Mouse (Mus musculus) thymus, postnatal 4 days (tissue): ENCODE measurements around the gene Tdgf1.
A peak's percentile ranks its signal among the peaks of the same experiment; 100 is the strongest.

Experiments
- DNase-seq: peaks from one replicate; pipeline ENCODE4 v3.0.0; 2021

Tdgf1 gene

GRCm38 (mm10) chr9:110908631-110909016, 37.3 kb downstream of the Tdgf1 start:
- peak; percentile 42 for DNase-seq

DNA sequence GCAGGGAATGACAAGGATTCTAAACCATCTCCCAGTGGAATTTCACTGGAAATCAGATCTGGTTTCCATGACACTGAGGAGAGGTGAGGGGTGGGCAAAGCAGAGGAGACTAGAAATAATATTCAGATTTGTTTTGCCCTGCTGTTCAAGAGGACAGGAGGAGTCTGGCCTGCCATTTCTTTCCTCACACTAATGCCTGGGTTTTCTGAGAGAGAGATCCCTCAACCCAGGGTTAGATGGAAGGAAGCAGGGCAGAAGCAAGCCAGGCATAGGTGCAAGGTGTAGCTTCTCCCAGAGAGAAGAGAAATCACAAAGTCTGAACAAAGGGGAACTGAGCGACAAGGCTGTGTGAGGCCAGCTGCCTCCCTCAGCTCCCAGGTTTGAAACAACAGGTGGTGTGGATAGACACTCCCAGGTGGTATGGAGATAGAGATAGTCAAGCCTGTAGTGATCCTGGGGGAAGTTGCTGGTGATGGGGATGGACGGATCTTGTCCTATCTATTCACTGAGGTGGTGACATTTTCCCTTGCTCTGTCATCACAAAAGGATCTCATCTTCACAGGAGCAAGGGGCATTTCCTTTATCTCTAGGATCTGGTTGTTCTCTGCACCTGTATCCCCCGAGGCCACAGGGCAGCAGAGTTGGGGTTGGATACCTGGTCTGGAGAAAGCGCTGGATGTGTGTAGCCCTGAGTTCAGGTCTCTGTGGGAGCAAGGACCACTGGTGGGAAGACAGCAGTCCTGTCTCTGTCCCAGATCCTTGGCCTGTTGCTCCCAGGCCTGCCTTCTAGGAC, 37.9 kb downstream of the Tdgf1 start:
- DNase-seq = peak; percentile 53

DNA sequence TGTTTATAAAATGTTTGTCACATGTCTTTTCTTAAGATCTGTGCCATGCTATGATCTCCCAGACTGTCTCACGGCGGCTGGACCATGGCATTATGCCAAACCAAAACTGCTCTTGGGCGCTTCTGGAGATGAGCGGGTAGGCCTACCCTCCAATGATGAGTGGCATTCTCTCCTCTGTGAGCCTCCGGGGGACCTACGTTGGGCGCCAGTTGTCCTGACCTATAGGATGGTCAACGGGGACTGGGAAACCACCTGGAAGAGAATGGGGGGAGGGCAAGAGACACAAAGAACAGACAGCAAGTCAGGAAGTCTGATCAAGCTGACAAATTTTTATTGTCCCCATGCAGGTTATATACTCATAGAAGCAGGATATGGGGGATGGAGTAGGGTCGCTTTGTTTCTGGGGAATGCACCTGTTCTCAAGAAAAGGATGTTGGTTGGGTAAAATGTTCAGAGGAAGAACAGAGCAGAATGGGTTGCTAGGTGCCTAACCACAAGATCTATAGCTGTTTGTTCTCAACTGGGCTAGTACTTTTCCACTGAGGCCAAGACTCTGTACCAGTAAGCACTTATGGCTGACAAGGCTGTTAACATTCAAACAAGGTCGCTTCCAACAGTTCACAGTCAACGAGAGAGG, 38.6 kb downstream of the Tdgf1 start:
- peak; percentile 61 for DNase-seq

DNA sequence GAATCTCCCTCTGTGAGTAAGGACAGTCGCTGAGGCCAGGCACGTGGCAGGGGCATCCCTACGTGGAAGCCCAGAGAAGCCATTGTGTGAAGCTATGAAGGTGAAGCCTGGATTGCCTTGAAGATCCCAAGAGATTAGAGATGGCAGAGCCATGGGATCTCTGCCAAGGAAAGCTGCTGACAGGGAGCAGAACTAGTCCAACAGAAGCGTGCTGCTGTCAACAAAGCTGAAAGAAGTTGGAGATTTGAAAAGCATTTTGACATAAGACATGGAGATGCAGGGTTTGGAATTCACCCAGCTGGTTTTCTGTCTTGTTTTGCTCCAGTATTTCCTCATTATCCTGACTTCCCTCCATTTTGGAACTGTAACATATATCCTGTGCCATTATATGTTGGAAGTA, 43.7 kb downstream of the Tdgf1 start:
- DNase-seq = no peak

- DNase-seq = no peak
Observed at GRCm38 (mm10) chr9:110901204-110901603, 44.8 kb downstream of the Tdgf1 start.

GRCm38 (mm10) chr9:110899451-110900008, 46.4 kb downstream of the Tdgf1 start:
- peak; percentile 53 for DNase-seq

- DNase-seq = peak; percentile 84
Observed at GRCm38 (mm10) chr9:110896595-110896994, 49.4 kb downstream of the Tdgf1 start.

GRCm38 (mm10) chr9:110895994-110896393, 50.0 kb downstream of the Tdgf1 start:
- no peak for DNase-seq

DNA sequence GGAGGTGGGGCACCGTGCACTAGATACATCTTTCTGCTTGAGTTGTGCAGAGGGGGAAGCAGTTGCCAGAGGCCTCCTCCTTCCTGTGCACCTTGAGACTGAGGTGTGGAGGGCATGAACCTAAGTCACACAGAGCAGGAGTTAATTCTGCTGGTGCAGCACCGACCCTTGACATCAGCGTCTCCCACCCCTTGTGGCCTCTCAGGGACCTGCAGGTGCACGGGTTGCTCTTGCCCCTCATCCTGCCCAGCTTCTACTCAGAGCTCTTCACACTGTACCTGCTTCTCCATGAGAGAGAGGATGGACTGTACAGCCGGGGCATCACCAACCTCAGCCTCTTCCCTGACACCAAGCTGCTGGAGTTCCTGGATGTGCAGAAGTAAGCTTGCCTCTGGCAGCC, 50.5 kb downstream of the Tdgf1 start:
- DNase-seq = peak; percentile 90

DNA sequence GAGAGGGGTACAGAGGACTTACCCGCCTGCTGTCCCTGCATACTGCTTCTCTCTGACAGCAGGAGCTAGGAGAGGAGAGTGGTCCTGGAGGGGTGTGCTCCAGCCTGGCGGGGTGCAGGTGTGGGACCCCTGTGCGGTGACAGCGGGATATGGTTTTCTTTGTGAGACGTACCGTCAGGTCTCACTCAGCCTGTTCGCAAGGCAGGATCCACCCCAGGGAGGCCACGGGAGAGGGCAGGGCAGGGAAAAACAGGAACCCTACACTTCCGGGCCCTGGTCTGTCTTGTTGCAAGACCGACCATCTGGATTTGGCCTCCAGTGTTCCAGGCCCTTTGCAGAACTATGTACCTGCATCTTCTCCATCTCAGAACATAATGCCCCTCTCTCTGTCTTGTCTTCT, 52.5 kb downstream of the Tdgf1 start:
- DNase-seq = peak; percentile 29

DNA sequence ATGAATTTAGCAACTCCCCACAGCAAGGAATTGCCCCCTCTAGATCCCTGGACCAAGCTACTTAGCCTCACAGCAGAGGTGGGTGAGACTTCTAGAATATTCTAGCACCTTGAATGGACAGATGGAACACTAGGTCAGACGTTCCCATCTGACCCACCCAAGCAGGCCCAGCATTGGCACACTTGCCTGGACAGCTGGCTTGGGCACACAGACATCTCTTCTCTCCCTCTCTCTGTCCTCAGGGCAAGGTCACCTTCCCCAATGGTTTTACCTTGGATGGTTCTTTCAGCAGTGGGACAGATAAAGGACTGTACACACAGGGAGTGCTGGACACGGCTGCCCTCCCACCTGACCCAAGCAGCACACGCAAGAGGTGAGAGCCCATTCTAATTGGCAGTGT, 53.4 kb downstream of the Tdgf1 start:
- DNase-seq = no peak

DNA sequence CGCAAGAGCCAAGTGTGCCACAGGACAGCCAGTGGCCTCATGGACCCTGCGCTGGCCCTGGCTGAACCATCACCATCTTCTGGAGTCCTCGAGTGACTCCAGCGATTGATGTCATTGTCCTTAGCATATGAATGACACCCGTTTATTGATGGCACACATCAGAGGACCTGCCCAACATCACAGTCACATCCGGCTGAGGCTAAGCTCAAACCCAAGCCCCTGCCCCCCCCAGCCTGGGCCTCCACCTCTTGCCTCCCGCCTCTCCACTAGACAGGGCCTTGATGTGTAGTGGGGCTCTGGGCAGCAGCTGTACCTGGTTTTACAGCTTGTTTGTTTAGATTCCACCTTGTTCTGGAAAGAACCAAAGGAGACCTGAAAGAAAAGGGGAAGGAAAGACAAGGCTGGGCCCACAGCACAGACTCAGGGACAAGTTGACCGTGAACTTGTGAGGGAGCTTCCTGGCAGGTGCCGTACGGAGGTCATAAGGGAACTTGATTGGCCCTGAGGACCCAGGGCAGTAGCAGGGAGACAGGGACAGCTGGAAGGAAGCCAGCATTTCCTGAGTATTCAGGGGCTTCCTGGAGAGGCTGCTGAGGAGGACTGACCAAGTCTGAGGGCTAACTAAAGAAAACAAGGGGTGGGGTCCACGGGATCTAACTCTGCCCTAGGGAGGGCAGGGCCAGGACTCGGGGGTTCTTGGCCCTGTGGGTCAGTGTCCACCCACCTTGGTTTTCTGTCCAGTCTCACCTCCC, 54.7 kb downstream of the Tdgf1 start:
- peak; percentile 60 for DNase-seq

- peak; percentile 53 for DNase-seq
Observed at GRCm38 (mm10) chr9:110890026-110890783, 55.8 kb downstream of the Tdgf1 start.
